Mouse (Mus musculus): ENCODE measurements at regions not wholly inside any gene's neighbourhood (a gene's known extent, or its start where the extent isn't known, plus 50 kb on each side); places are given as distances from the start of the nearest gene placed in this dataset.

DNA sequence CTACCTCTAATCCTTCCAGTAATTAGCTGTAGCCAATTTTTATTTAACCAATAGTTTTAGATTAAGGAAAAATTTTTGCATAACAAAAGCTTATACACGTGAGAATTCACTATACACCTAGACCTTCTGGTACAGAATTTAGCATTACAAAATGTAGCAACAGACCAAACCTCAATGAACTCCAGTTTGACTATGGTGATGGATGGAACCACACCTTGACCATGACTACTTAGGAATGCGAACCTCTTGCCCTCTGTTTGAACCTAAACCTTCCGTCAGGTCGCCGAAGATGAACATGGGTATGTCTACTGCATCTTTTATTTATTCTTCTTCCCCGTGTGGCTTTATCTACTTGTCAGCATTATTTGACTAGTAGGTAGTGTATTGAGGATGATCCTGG is 105.9 kb upstream of the Arl4c start:
- no peak for ATAC-seq (ENCODE audit: insufficient number of reproducible peaks, low FRiP score, low TSS enrichment)

DNA sequence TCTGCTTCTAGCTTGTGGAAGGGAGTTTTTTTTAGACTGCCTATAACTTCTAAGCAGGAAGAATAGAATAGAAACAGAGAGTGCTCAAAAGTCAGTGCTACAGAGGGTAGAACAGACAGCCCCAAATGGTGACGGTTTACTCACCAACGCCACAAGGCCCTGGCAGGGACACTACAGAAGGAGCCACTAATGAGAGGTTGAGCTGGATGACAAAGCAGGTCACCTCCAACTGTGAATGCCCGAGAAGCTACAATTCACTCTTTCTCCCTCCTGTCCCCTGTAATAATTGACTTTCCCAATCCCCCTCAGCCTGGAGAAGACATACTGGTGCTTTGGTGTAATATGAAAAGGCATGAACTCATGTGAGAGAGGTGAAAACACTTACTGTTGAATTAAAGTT is 106.5 kb upstream of the Arl4c start:
- ATAC-seq (ENCODE audit: insufficient number of reproducible peaks, low FRiP score, low TSS enrichment) = no peak

DNA sequence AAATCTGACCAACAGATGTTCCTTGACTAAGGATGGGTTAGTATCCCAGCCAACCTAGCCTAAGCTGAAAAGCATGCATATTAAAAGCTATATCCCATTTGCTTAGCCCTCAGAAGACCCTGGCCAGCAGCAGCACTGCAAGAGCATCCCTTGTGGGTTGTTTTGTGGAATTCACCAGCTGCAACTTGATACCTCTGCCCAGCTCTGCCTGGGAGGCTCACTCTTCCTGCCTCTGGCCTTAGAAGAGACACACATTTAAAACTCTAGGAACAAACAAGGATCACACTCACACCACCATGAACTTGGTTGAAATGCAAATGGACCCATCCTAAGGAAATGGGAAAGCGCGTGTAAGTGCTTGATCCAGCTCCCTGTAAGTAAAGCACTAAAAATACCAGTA is 107.7 kb upstream of the Arl4c start:
- ATAC-seq (ENCODE audit: insufficient number of reproducible peaks, low FRiP score, low TSS enrichment) = no peak

GRCm38 (mm10) chr1:88813200-88813599 is 111.2 kb upstream of the Arl4c start:
- no peak for ATAC-seq (ENCODE audit: insufficient number of reproducible peaks, low FRiP score, low TSS enrichment)

GRCm38 (mm10) chr1:88816376-88816945 is 114.4 kb upstream of the Arl4c start:
- ATAC-seq (ENCODE audit: insufficient number of reproducible peaks, low FRiP score, low TSS enrichment) = no peak

DNA sequence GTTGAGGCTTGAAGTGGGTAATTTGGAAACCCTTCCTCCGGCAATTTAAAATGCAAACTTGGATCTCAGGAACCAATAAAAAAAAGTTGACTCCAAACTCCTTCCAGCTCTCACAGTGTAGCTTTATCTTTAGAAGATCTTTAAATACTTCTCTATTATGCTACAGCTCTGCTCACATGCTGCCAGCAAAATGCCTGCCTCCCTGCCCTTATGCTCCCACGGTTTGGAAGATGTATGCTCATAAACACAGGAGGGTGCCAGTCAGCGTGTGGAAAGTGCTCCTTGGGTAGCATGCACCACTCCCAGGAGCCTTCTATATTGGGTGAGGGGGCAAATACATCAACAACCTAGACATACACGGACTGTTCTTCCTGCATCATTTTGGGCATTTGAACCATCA is 123.2 kb upstream of the Arl4c start:
- ATAC-seq (ENCODE audit: insufficient number of reproducible peaks, low FRiP score, low TSS enrichment) = no peak

GRCm38 (mm10) chr1:88838661-88839274 is 136.7 kb upstream of the Arl4c start:
- ATAC-seq (ENCODE audit: insufficient number of reproducible peaks, low FRiP score, low TSS enrichment) = no peak

DNA sequence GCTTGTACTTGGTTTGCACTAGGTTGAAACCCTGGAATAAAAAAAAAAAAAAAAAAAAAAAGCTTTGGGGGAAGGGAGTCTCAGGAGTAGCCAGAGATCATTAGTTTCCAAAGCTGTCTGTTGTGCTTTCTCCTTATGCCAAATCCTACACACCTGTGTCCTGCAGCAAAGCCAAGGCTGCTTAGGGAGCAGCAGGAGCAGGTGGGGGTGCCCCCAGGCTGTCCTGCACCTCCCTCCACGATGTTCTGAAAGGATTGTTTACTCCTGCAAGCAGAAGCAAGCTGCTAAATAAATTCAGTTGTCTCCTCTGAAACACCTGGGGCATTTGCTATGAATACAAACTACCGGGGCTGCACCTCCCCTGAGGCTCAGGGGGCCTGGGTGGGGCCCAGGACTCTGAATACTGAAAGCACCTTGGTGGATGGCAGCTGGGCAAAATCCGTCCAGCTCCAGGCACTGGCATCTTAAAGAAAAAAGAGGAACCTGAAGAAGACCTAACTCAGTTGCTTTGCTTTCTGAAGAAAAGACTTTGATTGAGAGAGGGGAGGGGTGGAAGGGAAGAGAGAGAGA is 137.5 kb upstream of the Arl4c start:
- ATAC-seq (ENCODE audit: insufficient number of reproducible peaks, low FRiP score, low TSS enrichment) = peak; percentile 56; the same call in 1 of the 2 replicates

- peak; percentile 53 for ATAC-seq (ENCODE audit: insufficient number of reproducible peaks, low FRiP score, low TSS enrichment)
Measured at GRCm38 (mm10) chr1:88839977-88840628, 138.1 kb upstream of the Arl4c start.

DNA sequence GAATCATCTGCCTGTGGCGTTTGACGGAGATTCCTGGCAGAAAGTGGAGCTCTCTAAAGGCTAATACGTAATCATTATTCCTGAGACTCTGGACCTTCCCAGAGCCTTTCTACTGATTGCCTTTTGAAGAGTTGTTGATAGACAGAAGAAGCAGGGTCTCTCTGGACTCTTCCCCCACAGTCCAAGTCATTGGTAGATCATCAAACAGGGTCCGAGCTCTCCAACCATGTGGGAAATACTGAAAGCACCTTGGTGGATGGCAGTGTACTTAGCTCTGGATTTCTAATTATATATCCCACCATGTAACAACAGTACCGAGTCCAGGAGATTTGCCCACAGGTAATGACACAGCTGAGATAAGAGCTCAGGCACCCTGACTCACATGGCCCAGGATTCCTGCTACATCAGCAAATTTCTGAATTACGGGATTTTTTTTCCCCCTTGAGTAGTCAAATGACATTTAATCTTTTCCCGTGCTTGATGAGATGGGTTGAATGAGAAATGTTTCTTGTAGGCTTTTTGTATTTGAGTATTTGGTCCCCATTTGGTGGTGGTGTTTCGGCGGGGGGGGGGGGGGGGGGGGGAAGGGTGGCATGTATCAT is 139.1 kb upstream of the Arl4c start:
- no peak for ATAC-seq (ENCODE audit: insufficient number of reproducible peaks, low FRiP score, low TSS enrichment)

DNA sequence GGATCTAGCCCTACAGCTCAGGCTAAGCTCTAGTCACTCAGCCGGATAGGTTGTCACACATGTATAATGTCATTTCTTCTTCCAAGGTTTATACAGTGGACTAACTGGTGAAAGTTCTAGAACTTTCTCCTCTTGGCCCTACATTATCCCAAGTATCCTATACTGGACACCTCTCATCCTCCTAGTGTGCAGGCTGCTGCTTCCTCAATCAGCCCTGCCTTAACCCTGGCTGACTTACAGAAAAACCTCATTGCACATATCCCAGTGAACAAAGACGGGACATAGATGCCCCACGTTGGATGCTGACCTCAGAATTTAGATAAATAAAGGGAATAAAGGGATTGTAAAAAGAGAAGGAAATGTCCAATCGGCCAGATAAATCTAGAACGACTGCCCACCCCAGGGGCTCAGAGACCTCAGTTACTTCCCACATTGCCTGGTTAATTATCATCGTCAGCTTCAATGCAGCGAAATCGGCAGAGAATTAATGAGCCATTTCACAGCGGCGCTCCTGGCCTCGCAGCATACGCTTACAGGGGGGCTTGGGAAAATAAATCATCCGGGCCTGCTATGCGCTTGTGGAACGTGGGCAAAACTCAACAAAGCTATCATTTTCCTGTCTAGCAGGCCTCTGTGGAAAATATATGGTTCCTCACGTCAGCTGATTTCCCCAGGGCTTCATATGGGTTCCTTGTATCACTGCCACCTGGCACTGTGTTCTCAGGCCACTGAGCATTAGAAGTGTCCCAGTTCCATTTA is 145.5 kb upstream of the Arl4c start:
- peak; percentile 64; the same call in 1 of the 2 replicates for ATAC-seq (ENCODE audit: insufficient number of reproducible peaks, low FRiP score, low TSS enrichment)

- no peak for ATAC-seq (ENCODE audit: insufficient number of reproducible peaks, low FRiP score, low TSS enrichment)
Measured at GRCm38 (mm10) chr1:88848246-88848645, 146.2 kb upstream of the Arl4c start.

DNA sequence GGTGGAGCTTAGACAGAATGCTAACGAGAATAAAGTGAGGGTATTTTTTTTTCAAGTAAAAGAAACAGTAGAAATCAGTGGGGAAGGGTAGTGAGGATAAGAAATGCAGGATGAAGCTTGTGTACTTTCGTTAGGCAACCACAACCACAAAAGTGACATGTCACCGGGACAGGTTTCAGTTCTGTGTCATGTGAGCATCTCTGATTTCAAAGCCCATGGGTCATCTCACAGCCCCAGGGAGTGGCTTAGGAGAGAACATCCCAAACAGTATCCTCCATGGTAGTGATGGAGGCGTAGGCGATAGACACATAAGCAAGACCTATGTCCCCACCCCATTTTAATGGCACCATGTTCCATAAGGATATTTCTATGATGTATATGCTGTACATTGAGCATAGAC is 147.4 kb upstream of the Arl4c start:
- ATAC-seq (ENCODE audit: insufficient number of reproducible peaks, low FRiP score, low TSS enrichment) = no peak

GRCm38 (mm10) chr1:88851931-88852330 is 149.9 kb upstream of the Arl4c start:
- no peak for ATAC-seq (ENCODE audit: insufficient number of reproducible peaks, low FRiP score, low TSS enrichment)

GRCm38 (mm10) chr1:88860871-88861589 is 159.0 kb upstream of the Arl4c start:
- ATAC-seq (ENCODE audit: insufficient number of reproducible peaks, low FRiP score, low TSS enrichment) = no peak

DNA sequence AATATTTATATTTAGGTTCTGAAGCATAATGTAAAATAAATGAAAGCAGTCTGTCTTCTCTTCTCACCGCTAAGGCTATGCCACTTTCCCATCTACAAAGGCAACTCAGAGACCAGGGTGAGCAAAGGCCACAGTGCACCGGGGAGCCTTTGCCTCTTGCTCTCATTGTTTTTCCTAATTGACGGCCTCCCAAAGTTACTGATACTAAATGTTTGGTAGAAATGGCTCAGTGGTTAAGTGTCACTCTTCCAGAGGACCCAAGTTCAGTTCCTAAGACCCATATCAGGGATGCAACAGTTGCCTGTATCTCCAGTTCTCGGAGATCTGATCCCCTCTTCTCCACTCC is 159.5 kb upstream of the Arl4c start:
- ATAC-seq (ENCODE audit: insufficient number of reproducible peaks, low FRiP score, low TSS enrichment) = no peak

- no peak for ATAC-seq (ENCODE audit: insufficient number of reproducible peaks, low FRiP score, low TSS enrichment)
Measured at GRCm38 (mm10) chr1:88865436-88865835, 163.4 kb upstream of the Arl4c start.

DNA sequence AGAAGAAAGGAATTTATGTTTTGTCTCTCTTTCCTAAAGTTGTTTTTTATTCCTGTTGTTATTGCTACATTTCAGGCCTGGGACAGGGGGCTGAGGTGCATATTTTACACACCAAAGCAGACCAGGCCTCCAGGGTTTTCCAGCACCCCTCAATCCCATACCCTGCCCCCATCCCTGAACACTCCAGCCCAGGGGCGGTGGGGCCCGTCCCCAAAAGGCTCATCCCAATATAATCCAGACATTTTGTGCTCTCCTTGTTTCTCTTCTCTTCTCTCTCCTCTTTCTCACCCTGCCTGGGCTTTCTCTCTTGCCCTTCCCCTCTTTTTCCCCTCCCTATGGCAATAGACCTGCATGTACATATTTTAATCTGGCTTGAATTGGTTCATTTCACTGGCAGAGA is 164.6 kb upstream of the Arl4c start:
- no peak for ATAC-seq (ENCODE audit: insufficient number of reproducible peaks, low FRiP score, low TSS enrichment)

DNA sequence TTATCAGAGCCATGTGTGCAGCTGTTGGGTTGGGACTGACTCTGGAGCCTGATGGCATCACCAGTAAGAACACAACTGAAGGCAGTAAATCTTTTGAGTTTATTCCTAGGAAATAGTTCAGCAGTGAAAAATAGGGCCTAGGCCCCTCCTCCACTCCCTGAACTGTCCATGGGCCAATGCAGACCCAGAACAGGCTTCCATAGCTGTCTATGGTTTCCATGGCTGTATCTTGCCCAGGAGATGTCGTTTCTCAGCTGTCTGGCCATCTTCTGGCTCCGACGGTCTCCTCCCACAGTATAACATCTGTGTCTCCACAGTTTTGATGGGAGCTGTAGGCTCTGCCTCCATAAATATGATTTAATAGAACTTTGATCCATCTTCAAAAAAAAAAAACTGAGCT is 165.1 kb upstream of the Arl4c start:
- no peak for ATAC-seq (ENCODE audit: insufficient number of reproducible peaks, low FRiP score, low TSS enrichment)

- ATAC-seq (ENCODE audit: insufficient number of reproducible peaks, low FRiP score, low TSS enrichment) = peak; percentile 50; the same call in 1 of the 2 replicates
Measured at GRCm38 (mm10) chr1:88869885-88870284, 167.9 kb upstream of the Arl4c start.
